Mouse (Mus musculus) stomach, embryonic 16.5 days (tissue): ENCODE measurements around the gene Frzb. TPM values are rescaled to one million over a fixed set of nuclear protein-coding genes. Genes with fewer than 3 reads are reported as not detected.

Experiments
- ATAC-seq: fragments of 200-750 bp; cut with Nextera tagmentation; 2 replicates; pipeline ENCODE4 v1.8.0; 2017; ENCODE audit warnings: moderate number of reproducible peaks, moderate TSS enrichment; ENCODE audit not compliant: insufficient read depth, low FRiP score
- H3K27ac ChIP-seq: fragments of 300-500 bp; sonication (generic); 2 replicates; pipeline ENCODE4 v1.5.1; 2014; ENCODE audit warnings: low read length
- H3K27me3 ChIP-seq: fragments of 300-500 bp; sonication (generic); 2 replicates; pipeline ENCODE4 v1.6.1; 2014; ENCODE audit warnings: low read length, control low read depth, mixed read lengths; ENCODE audit not compliant: control insufficient read depth, insufficient read depth
- H3K36me3 ChIP-seq: fragments of 300-500 bp; sonication (generic); 2 replicates; pipeline ENCODE4 v1.6.1; 2014; ENCODE audit warnings: low read length; ENCODE audit not compliant: control insufficient read depth, insufficient read depth
- H3K4me1 ChIP-seq: fragments of 300-500 bp; sonication (generic); 2 replicates; pipeline ENCODE4 v1.6.1; 2014; ENCODE audit warnings: low read length, control low read depth, mixed read lengths; ENCODE audit not compliant: control insufficient read depth, insufficient read depth
- H3K4me2 ChIP-seq: fragments of 300-500 bp; sonication (generic); 2 replicates; pipeline ENCODE4 v1.6.1; 2014; ENCODE audit warnings: low read depth, low read length, mixed read lengths
- H3K4me3 ChIP-seq: fragments of 300-500 bp; sonication (generic); replicated peaks from 2 replicates; pipeline ENCODE4 v1.5.1; 2014; ENCODE audit warnings: mild to moderate bottlenecking, low read length
- H3K9ac ChIP-seq: fragments of 300-500 bp; sonication (generic); 2 replicates; pipeline ENCODE4 v1.6.1; 2014; ENCODE audit warnings: low read length
- H3K9me3 ChIP-seq: fragments of 300-500 bp; sonication (generic); replicated peaks from 2 replicates; pipeline ENCODE4 v1.6.1; 2016; ENCODE audit warnings: low read length, control low read depth; ENCODE audit not compliant: control insufficient read depth
- WGBS: fragments of 180-500 bp; shearing (Covaris S2); extraction: QIAGEN DNeasy Blood & Tissue Kit; methylation state at CpG from one replicate; pipeline ENCODE4 v1.1.7; 2014; 5-methylcytosine and 5-hydroxymethylcytosine counted together
- polyA plus RNA-seq: library from polyadenylated mRNA; unstranded; fragments of >200 nt; fragmentation: Nextera tagmentation; extraction: Ambion mirVana; gene quantifications from 2 replicates; pipeline ENCODE4 v1.2.1, GENCODE M21; 2015

Frzb gene
- polyA plus RNA-seq, 1 experiment from 2014 or later: 6.5 TPM

- no peak overlapping the region for H3K27ac ChIP-seq
- no peaks in the 10 kb centered on the region for H3K4me1 ChIP-seq
- ATAC-seq: no peak
- no peak overlapping the region for H3K4me2 ChIP-seq
- H3K36me3 ChIP-seq: no peaks in the 10 kb centered on the region
- H3K9me3 ChIP-seq: no peaks in the 10 kb centered on the region
- 49% methylated on average over 11 of the region's 11 CpGs for WGBS
- no peaks in the 10 kb centered on the region for H3K27me3 ChIP-seq
- H3K9ac ChIP-seq: no peak overlapping the region
- no peak overlapping the region for H3K4me3 ChIP-seq
Measured at GRCm38 (mm10) chr2:80434783-80435572, 12.4 kb downstream of the Frzb start.

GRCm38 (mm10) chr2:80433254-80433876, 14.1 kb downstream of the Frzb start:
- Histone ChIP-seq H3K27ac (no peak overlapping the region), H3K36me3 (no peaks in the 10 kb centered on the region), H3K4me3 (no peak overlapping the region), H3K27me3 (no peaks in the 10 kb centered on the region), H3K9me3 (no peaks in the 10 kb centered on the region), H3K9ac (no peak overlapping the region), H3K4me2 (no peak overlapping the region), H3K4me1 (no peaks in the 10 kb centered on the region)
- ATAC-seq: no peak
- WGBS: 82% methylated on average over 6 of the region's 6 CpGs

- no peaks in the 10 kb centered on the region for H3K27me3 ChIP-seq
- H3K9me3 ChIP-seq: no peaks in the 10 kb centered on the region
- no peak overlapping the region for H3K4me3 ChIP-seq
- H3K36me3 ChIP-seq: no peaks in the 10 kb centered on the region
- H3K4me2 ChIP-seq: no peak overlapping the region
- no peak overlapping the region for H3K27ac ChIP-seq
- no peak overlapping the region for H3K9ac ChIP-seq
- no peaks in the 10 kb centered on the region for H3K4me1 ChIP-seq
- 42% methylated on average over 1 of the region's 1 CpGs for WGBS
- ATAC-seq: no peak
Measured at GRCm38 (mm10) chr2:80430357-80431053, 16.9 kb downstream of the Frzb start.

GRCm38 (mm10) chr2:80423116-80423515, 24.3 kb downstream of the Frzb start:
- Histone ChIP-seq H3K36me3 (no peaks in the 10 kb centered on the region), H3K9ac (no peak overlapping the region), H3K4me3 (no peak overlapping the region), H3K9me3 (no peaks in the 10 kb centered on the region), H3K4me1 (no peaks in the 10 kb centered on the region), H3K4me2 (no peak overlapping the region), H3K27ac (no peak overlapping the region), H3K27me3 (no peaks in the 10 kb centered on the region)
- no peak for ATAC-seq
- 93% methylated on average over 5 of the region's 5 CpGs for WGBS

- no peak for ATAC-seq
- H3K36me3 ChIP-seq: no peaks in the 10 kb centered on the region
- H3K9me3 ChIP-seq: no peaks in the 10 kb centered on the region
- H3K27ac ChIP-seq: no peak overlapping the region
- H3K4me2 ChIP-seq: no peak overlapping the region
- no peaks in the 10 kb centered on the region for H3K27me3 ChIP-seq
- H3K4me1 ChIP-seq: no peaks in the 10 kb centered on the region
- 53% methylated on average over 1 of the region's 1 CpGs for WGBS
- no peak overlapping the region for H3K9ac ChIP-seq
- no peak overlapping the region for H3K4me3 ChIP-seq
Measured at GRCm38 (mm10) chr2:80421990-80422389, 25.4 kb downstream of the Frzb start.

- H3K9me3 ChIP-seq: no peaks in the 10 kb centered on the region
- no peak overlapping the region for H3K9ac ChIP-seq
- no peak for ATAC-seq
- no peak overlapping the region for H3K27ac ChIP-seq
- 82% methylated on average over 6 of the region's 6 CpGs for WGBS
- no peak overlapping the region for H3K4me2 ChIP-seq
- no peaks in the 10 kb centered on the region for H3K36me3 ChIP-seq
- no peaks in the 10 kb centered on the region for H3K4me1 ChIP-seq
- no peaks in the 10 kb centered on the region for H3K27me3 ChIP-seq
- no peak overlapping the region for H3K4me3 ChIP-seq
Measured at GRCm38 (mm10) chr2:80416286-80416685, 31.1 kb downstream of the Frzb start.

- H3K36me3 ChIP-seq: no peaks in the 10 kb centered on the region
- no peaks in the 10 kb centered on the region for H3K9me3 ChIP-seq
- H3K27me3 ChIP-seq: no peaks in the 10 kb centered on the region
- no peak overlapping the region for H3K27ac ChIP-seq
- WGBS: 62% methylated on average over 3 of the region's 3 CpGs
- no peak for ATAC-seq
- H3K4me2 ChIP-seq: no peak overlapping the region
- H3K9ac ChIP-seq: no peak overlapping the region
- H3K4me3 ChIP-seq: no peak overlapping the region
- no peaks in the 10 kb centered on the region for H3K4me1 ChIP-seq
Measured at GRCm38 (mm10) chr2:80414387-80414786, 33.0 kb downstream of the Frzb start.

GRCm38 (mm10) chr2:80413124-80413523, 34.3 kb downstream of the Frzb start:
- Histone ChIP-seq H3K4me3 (no peak overlapping the region), H3K27me3 (no peaks in the 10 kb centered on the region), H3K4me2 (no peak overlapping the region), H3K9me3 (no peaks in the 10 kb centered on the region), H3K4me1 (no peaks in the 10 kb centered on the region), H3K36me3 (no peaks in the 10 kb centered on the region), H3K27ac (no peak overlapping the region), H3K9ac (no peak overlapping the region)
- no peak for ATAC-seq
- WGBS: 66% methylated on average over 18 of the region's 18 CpGs

- Histone ChIP-seq H3K4me3 (no peak overlapping the region), H3K4me2 (no peak overlapping the region), H3K27ac (no peak overlapping the region), H3K27me3 (no peaks in the 10 kb centered on the region), H3K36me3 (no peaks in the 10 kb centered on the region), H3K9ac (no peak overlapping the region), H3K4me1 (no peaks in the 10 kb centered on the region; the same call in 1 of the 2 replicates), H3K9me3 (no peaks in the 10 kb centered on the region)
- 63% methylated on average over 12 of the region's 12 CpGs for WGBS
- no peak for ATAC-seq
Measured at GRCm38 (mm10) chr2:80409893-80410574, 37.4 kb downstream of the Frzb start.
